Comparison of ENCODE assay signal across 8 mouse cellular contexts in the genomic region with DNA sequence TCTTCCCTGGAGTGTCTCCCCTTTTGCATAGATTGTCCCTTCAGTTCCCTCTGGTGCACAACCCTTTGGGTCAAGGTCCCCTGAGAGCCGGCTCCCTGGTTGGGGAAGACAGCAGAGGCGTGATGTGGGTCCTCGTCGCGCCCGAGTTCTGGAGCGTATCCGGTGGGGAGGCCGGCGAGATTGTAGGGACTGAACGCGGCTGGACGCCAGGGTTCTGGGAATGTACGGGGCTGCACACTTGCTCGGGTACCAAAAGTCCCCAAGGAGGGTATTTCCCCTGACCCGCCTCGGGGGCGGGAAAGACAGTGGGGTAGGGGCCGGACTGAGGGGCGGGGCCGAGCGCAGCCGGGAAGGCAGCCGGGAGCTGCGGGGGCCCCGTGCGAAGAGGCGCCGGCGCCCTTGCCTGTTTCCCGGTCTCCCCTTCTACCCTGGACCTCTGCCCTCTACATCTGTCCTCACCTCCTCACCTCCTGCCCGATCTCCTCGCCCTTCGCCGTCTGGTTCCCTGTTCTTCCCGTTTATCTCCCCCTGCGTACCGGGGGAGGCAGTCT. TPM values are rescaled to one million over a fixed set of nuclear protein-coding genes. Genes with fewer than 3 reads are reported as not detected.
A peak's percentile ranks its signal among the peaks of the same experiment; 100 is the strongest.
DNase-seq lines count a peak whose midpoint lies in the region; ATAC-seq and TF ChIP-seq lines count a peak whose summit lies in the region.

No protein-coding gene starts in this region.

- ATAC-seq in hindbrain, postnatal 0 days = peak; percentile 46
- ATAC-seq in megakaryocyte progenitor cell, adult 5-6 weeks (replicated peaks; ENCODE audit: poor library complexity) = no peak

- H3K27me3 ChIP-seq in hindbrain, postnatal 0 days (ENCODE audit: insufficient read depth, low read length) = no peaks in the 10 kb centered on the region

- H3K9ac ChIP-seq in hindbrain, postnatal 0 days (replicated peaks; ENCODE audit: low read length) = peak overlapping the region; percentile 84

- TF ChIP-seq CTCF in hindbrain, postnatal 0 days (IDR thresholded peaks at IDR 0.05; ENCODE audit: low read depth) = no peak
- no peak for TF ChIP-seq CTCF in lung, adult 2 months (IDR thresholded peaks at IDR 0.05; ENCODE audit: insufficient read depth, low read length)

- peaks cover 19% of the 10 kb centered on the region for H3K4me1 ChIP-seq in hindbrain, postnatal 0 days (ENCODE audit: insufficient read depth, low read length)
- H3K4me1 ChIP-seq in lung, adult 2 months (ENCODE audit: control insufficient read depth, insufficient read depth, low read length) = peaks cover 3% of the 10 kb centered on the region; the same call in 1 of the 2 replicates

- H3K27ac ChIP-seq in hindbrain, postnatal 0 days = peak overlapping the region; percentile 95

- H3K36me3 ChIP-seq in hindbrain, postnatal 0 days (ENCODE audit: insufficient read depth, low read length) = no peaks in the 10 kb centered on the region

- H3K9me3 ChIP-seq in hindbrain, postnatal 0 days (ENCODE audit: low read length) = no peaks in the 10 kb centered on the region

- DNase-seq in kidney, adult 9 months = peak; percentile 51
- no peak for DNase-seq in kidney, adult 8-10 months
- peak; percentile 87 for DNase-seq in adrenal gland, adult 2 months
- peak; percentile 42 for DNase-seq in forelimb bud, embryonic 11.5 days (ENCODE audit: low read depth, low spot score)
- peak; percentile 74 for DNase-seq in hindbrain, postnatal 0 days (ENCODE audit: low spot score)
- peak; percentile 63 for DNase-seq in lung, adult 2 months
- peak; percentile 51 for DNase-seq in ovary, postnatal 14 days (ENCODE audit: low spot score)

- under 1% methylated on average over 23 of the region's 38 CpGs for whole genome bisulfite sequencing in hindbrain, postnatal 0 days
- WGBS in lung, adult 2 months = 1% methylated on average over 38 of the region's 38 CpGs

- peak overlapping the region; percentile 56 for H3K4me3 ChIP-seq in hindbrain, postnatal 0 days (ENCODE audit: low read length)
- peak overlapping the region; percentile 93 for H3K4me3 ChIP-seq in lung, adult 2 months (replicated peaks; ENCODE audit: extremely low read depth, low read depth, low read length)

- H3K4me2 ChIP-seq in hindbrain, postnatal 0 days (ENCODE audit: low read depth, low read length) = peak overlapping the region; percentile 93

- TF ChIP-seq POLR2A in lung, adult 2 months (IDR thresholded peaks at IDR 0.05; ENCODE audit: borderline replicate concordance, extremely low read depth, low read depth, low read length) = peak; percentile 66; the same call in 1 of the 2 replicates

RNA-seq across cellular contexts. Expression of gene Ppp1r18, which starts 1.0 kb away (rescaled TPM):
- 10 to 100 TPM; 27.3 to 42.6 TPM for total RNA-seq in adrenal gland, adult 2 months (2021)
- 37.3 and 45.3 TPM in 2 replicates for polyA plus RNA-seq in adrenal gland, adult 2 months (2012; rRNA removed)
- total RNA-seq in hindbrain, postnatal 0 days (2014; rRNA removed) = 32.0 and 34.3 TPM in 2 replicates
- polyA plus RNA-seq in hindbrain, postnatal 0 days (2015; fragmentation: Nextera tagmentation; extraction: Ambion mirVana) = 18.4 and 19.3 TPM in 2 replicates
- polyA plus RNA-seq in lung, adult 2 months (2012; rRNA removed) = 53.9 and 61.5 TPM in 2 replicates
- 49.8 and 60.9 TPM in 2 replicates for total RNA-seq in megakaryocyte progenitor cell, adult 5-6 weeks (2015)
- 17.4 and 20.5 TPM in 2 replicates for total RNA-seq in megakaryocyte progenitor cell, adult 5-6 weeks (2017)

RNA-seq across cellular contexts. Expression of gene Nrm, which starts 5.2 kb away (rescaled TPM):
- 1 to 10 TPM; 3.3 to 4.8 TPM for total RNA-seq in adrenal gland, adult 2 months (2021)
- 9.3 and 11.7 TPM in 2 replicates for polyA plus RNA-seq in adrenal gland, adult 2 months (2012; rRNA removed)
- total RNA-seq in hindbrain, postnatal 0 days (2014; rRNA removed) = 14.7 and 27.2 TPM in 2 replicates
- 24.6 and 25.7 TPM in 2 replicates for polyA plus RNA-seq in hindbrain, postnatal 0 days (2015; fragmentation: Nextera tagmentation; extraction: Ambion mirVana)
- polyA plus RNA-seq in lung, adult 2 months (2012; rRNA removed) = 16.5 and 26.2 TPM in 2 replicates
- 47.4 and 64.5 TPM in 2 replicates for total RNA-seq in megakaryocyte progenitor cell, adult 5-6 weeks (2015)
- 43.1 and 50.1 TPM in 2 replicates for total RNA-seq in megakaryocyte progenitor cell, adult 5-6 weeks (2017)

RNA-seq across cellular contexts. Expression of gene Dhx16, which starts 13.3 kb away (rescaled TPM):
- 10 to 100 TPM; 40.5 to 46.2 TPM for total RNA-seq in adrenal gland, adult 2 months (2021)
- polyA plus RNA-seq in adrenal gland, adult 2 months (2012; rRNA removed) = 42.6 and 46.1 TPM in 2 replicates
- total RNA-seq in hindbrain, postnatal 0 days (2014; rRNA removed) = 31.3 and 33.2 TPM in 2 replicates
- polyA plus RNA-seq in hindbrain, postnatal 0 days (2015; fragmentation: Nextera tagmentation; extraction: Ambion mirVana) = 22.9 and 23.1 TPM in 2 replicates
- 62.8 and 70.1 TPM in 2 replicates for polyA plus RNA-seq in lung, adult 2 months (2012; rRNA removed)
- total RNA-seq in megakaryocyte progenitor cell, adult 5-6 weeks (2015) = 100 and 110 TPM in 2 replicates
- 78.2 and 82.0 TPM in 2 replicates for total RNA-seq in megakaryocyte progenitor cell, adult 5-6 weeks (2017)

RNA-seq across cellular contexts. Expression of gene Mdc1, which starts 25.0 kb away (rescaled TPM):
- 10 to 100 TPM; 15.4 to 20.8 TPM for total RNA-seq in adrenal gland, adult 2 months (2021)
- polyA plus RNA-seq in adrenal gland, adult 2 months (2012; rRNA removed) = 3.6 and 5.9 TPM in 2 replicates
- 14.7 and 26.7 TPM in 2 replicates for total RNA-seq in hindbrain, postnatal 0 days (2014; rRNA removed)
- polyA plus RNA-seq in hindbrain, postnatal 0 days (2015; fragmentation: Nextera tagmentation; extraction: Ambion mirVana) = 3.9 and 4.1 TPM in 2 replicates
- 6.8 and 8.2 TPM in 2 replicates for polyA plus RNA-seq in lung, adult 2 months (2012; rRNA removed)
- 77.6 and 77.8 TPM in 2 replicates for total RNA-seq in megakaryocyte progenitor cell, adult 5-6 weeks (2015)
- 17.5 and 17.6 TPM in 2 replicates for total RNA-seq in megakaryocyte progenitor cell, adult 5-6 weeks (2017)

RNA-seq across cellular contexts. Expression of gene Tubb5, which starts 28.2 kb away (rescaled TPM):
- 100 to 1,000 TPM; 152 to 198 TPM for total RNA-seq in adrenal gland, adult 2 months (2021)
- 137 and 156 TPM in 2 replicates for polyA plus RNA-seq in adrenal gland, adult 2 months (2012; rRNA removed)
- 3,311 and 3,326 TPM in 2 replicates for total RNA-seq in hindbrain, postnatal 0 days (2014; rRNA removed)
- polyA plus RNA-seq in hindbrain, postnatal 0 days (2015; fragmentation: Nextera tagmentation; extraction: Ambion mirVana) = 1,502 and 1,606 TPM in 2 replicates
- polyA plus RNA-seq in lung, adult 2 months (2012; rRNA removed) = 258 and 298 TPM in 2 replicates
- total RNA-seq in megakaryocyte progenitor cell, adult 5-6 weeks (2015) = 871 and 938 TPM in 2 replicates
- 947 and 991 TPM in 2 replicates for total RNA-seq in megakaryocyte progenitor cell, adult 5-6 weeks (2017)

Comparison
In these comparisons a context has a peak if more than half of its experiments do, and no peak if none do; other contexts are left out.
1. DNase-seq: peak in kidney, adult 9 months (single experiment), adrenal gland, adult 2 months (single experiment), forelimb bud, embryonic 11.5 days (single experiment), hindbrain, postnatal 0 days (single experiment), lung, adult 2 months (single experiment) and ovary, postnatal 14 days (single experiment); none in kidney, adult 8-10 months (0 of 2).